Mouse (Mus musculus) midbrain, postnatal 0 days (tissue): Measurements from ENCODE around the gene Cpsf3. TPM values are rescaled to one million over a fixed set of nuclear protein-coding genes. Genes with fewer than 3 reads are reported as not detected.

Experiments used
- ATAC-seq: fragments of 200-750 bp; cut with Nextera tagmentation; 2 replicates; pipeline ENCODE4 v1.8.0; 2017; ENCODE audit warnings: moderate number of reproducible peaks, mild to moderate bottlenecking, moderate TSS enrichment, moderate library complexity; ENCODE audit not compliant: low FRiP score
- DNase-seq: peaks from one replicate; pipeline ENCODE4 v3.0.0-alpha.2; 2015; ENCODE audit warnings: low spot score
- H3K27ac ChIP-seq: fragments of 300-500 bp; sonication (generic); 2 replicates; pipeline ENCODE4 v1.5.1; 2014; ENCODE audit warnings: low read depth, mild to moderate bottlenecking, low read length, mixed read lengths
- H3K27me3 ChIP-seq: fragments of 300-500 bp; sonication (generic); 2 replicates; pipeline ENCODE4 v1.6.1; 2014; ENCODE audit warnings: low read length, control low read depth, mixed read lengths; ENCODE audit not compliant: insufficient read depth
- H3K36me3 ChIP-seq: fragments of 300-500 bp; sonication (generic); 2 replicates; pipeline ENCODE4 v1.6.1; 2014; ENCODE audit warnings: low read length, control low read depth, mixed read lengths; ENCODE audit not compliant: insufficient read depth
- H3K4me1 ChIP-seq: fragments of 300-500 bp; sonication (generic); 2 replicates; pipeline ENCODE4 v1.6.1; 2014; ENCODE audit warnings: mild to moderate bottlenecking, control low read depth, antibody characterized with exemption, low read length, mixed read lengths; ENCODE audit not compliant: insufficient read depth
- H3K4me2 ChIP-seq: fragments of 300-500 bp; sonication (generic); 2 replicates; pipeline ENCODE4 v1.6.1; 2014; ENCODE audit warnings: low read depth, mild to moderate bottlenecking, low read length, mixed read lengths; ENCODE audit not compliant: poor library complexity, severe bottlenecking
- H3K4me3 ChIP-seq: fragments of 300-500 bp; sonication (generic); 2 replicates; pipeline ENCODE4 v1.5.1; 2014; ENCODE audit warnings: low read depth, mild to moderate bottlenecking, low read length, moderate library complexity
- H3K9ac ChIP-seq: fragments of 300-500 bp; sonication (generic); replicated peaks from 2 replicates; pipeline ENCODE4 v1.6.1; 2014; ENCODE audit warnings: mild to moderate bottlenecking, low read length, moderate library complexity, mixed read lengths; ENCODE audit not compliant: poor library complexity, severe bottlenecking
- H3K9me3 ChIP-seq: fragments of 300-500 bp; sonication (generic); 2 replicates; pipeline ENCODE4 v1.6.1; 2016; ENCODE audit warnings: low read length, control low read depth
- CTCF ChIP-seq: IDR thresholded peaks from 2 replicates; pipeline ENCODE4 v1.5.1; 2016; ENCODE audit warnings: antibody characterized with exemption, mild to moderate bottlenecking
- WGBS: fragments of 180-500 bp; shearing (Covaris S2); extraction: QIAGEN DNeasy Blood & Tissue Kit; methylation state at CpG from one replicate; pipeline ENCODE4 v1.1.7; 2014; 5-methylcytosine and 5-hydroxymethylcytosine counted together
- polyA plus RNA-seq: library from polyadenylated mRNA; unstranded; fragments of >200 nt; fragmentation: Nextera tagmentation; extraction: Ambion mirVana; gene quantifications from 2 replicates; pipeline ENCODE4 v1.2.1, GENCODE M21; 2015
- total RNA-seq: library from RNA; depleted of rRNA; stranded (reverse); fragments of >200 nt; gene quantifications from 2 replicates; pipeline ENCODE4 v1.2.3, GENCODE M21; 2014

Cpsf3 gene
- total and polyA plus RNA-seq, 2 experiments from 2014 or later = 39.4 to 69.1 TPM

DNA sequence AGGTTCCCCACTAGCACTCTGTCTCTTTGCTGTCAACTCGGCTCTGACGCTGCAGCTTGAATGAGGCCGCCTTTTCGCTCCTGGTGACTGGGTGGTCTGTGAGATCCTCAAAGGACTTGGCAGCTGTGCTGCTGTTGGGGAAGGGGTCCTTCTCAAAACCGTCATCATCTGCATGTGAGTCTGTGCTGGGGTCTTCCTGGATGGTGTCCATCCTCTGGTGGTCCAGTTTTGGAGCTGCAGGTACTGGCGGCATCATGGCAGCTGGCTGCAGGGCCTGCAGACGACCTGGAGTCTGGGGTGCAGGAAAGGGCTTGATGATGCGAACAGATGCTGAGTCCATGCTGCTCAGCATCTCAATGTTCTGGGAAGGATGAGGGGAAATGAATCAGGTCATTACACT, 40.1 kb downstream of the Cpsf3 start:
- Histone ChIP-seq H3K9me3 (no peaks in the 10 kb centered on the region), H3K27ac (no peak overlapping the region), H3K9ac (no peak overlapping the region), H3K4me2 (no peak overlapping the region), H3K4me3 (no peak overlapping the region), H3K36me3 (peaks cover 42% of the 10 kb centered on the region), H3K4me1 (no peaks in the 10 kb centered on the region), H3K27me3 (no peaks in the 10 kb centered on the region)
- DNase-seq (no peak), ATAC-seq (no peak)
- 91% methylated on average over 8 of the region's 8 CpGs for WGBS
- TF ChIP-seq CTCF = no peak

DNA sequence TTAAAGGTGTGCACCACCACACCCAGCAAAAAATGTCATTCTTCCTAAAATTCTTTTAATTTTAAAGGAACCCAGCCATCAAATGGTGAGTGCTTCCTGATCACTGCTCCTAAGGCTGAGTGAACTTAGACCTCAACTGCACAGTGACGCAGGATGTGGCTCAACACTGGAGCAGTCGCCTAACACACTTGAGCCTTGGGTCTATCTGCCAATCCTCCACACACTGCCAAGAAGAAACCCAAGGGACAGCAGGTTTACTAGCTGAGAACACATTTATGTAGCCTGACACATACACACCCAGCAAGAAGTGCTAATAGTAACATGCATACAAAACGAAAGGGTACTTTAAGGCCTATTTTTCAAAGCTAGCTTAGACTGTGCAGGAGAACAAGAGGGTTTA, 41.1 kb downstream of the Cpsf3 start:
- Histone ChIP-seq H3K4me3 (no peak overlapping the region), H3K36me3 (peaks cover 48% of the 10 kb centered on the region), H3K9ac (no peak overlapping the region), H3K4me2 (no peak overlapping the region), H3K27me3 (no peaks in the 10 kb centered on the region), H3K27ac (no peak overlapping the region), H3K9me3 (no peaks in the 10 kb centered on the region), H3K4me1 (no peaks in the 10 kb centered on the region)
- DNase-seq = no peak
- 93% methylated on average over 3 of the region's 3 CpGs for WGBS
- TF ChIP-seq CTCF = no peak
- ATAC-seq = no peak

GRCm38 (mm10) chr12:21329661-21330400, 44.6 kb downstream of the Cpsf3 start:
- no peak overlapping the region for H3K4me2 ChIP-seq

DNA sequence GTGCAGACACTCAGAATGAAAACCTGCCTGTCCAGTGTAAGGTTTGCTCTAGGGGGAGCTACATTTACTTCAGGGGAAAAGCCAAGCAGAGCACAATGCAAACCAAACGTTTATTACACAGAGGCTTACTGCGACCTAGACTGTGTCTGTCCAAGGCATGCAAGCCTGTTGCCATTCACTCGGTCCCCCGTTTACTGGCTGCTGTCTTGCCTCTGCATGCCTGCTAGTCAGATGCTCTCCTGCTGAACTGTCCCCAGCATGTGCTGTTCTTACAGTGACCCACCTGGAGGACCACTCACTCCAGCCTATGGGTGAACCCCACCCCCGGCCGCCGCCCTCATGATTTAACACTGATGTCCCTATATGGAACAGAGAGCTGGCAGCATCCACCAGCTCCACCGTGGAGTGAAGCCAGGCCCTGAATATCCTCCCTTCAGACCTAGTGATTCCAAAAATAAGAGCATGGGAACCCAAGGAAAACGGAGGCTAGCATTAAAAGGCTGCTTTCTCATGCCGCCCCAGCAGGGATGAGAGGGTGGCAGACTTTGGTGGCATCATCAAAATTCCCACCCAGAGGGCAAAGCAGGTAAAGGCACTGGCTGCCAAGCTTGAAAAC, 45.9 kb downstream of the Cpsf3 start:
- Histone ChIP-seq H3K4me3 (no peak overlapping the region), H3K9me3 (no peaks in the 10 kb centered on the region), H3K27ac (no peak overlapping the region), H3K9ac (no peak overlapping the region), H3K4me2 (no peak overlapping the region), H3K27me3 (no peaks in the 10 kb centered on the region), H3K36me3 (peaks cover 47% of the 10 kb centered on the region), H3K4me1 (no peaks in the 10 kb centered on the region)
- ATAC-seq (no peak), DNase-seq (no peak)
- TF ChIP-seq CTCF = no peak
- WGBS = 91% methylated on average over 10 of the region's 10 CpGs

More at GRCm38 (mm10) chr12:21329661-21330400, 44.6 kb downstream of the Cpsf3 start:
- peaks cover 46% of the 10 kb centered on the region for H3K36me3 ChIP-seq
- H3K27me3 ChIP-seq = no peaks in the 10 kb centered on the region
- no peak overlapping the region for H3K9ac ChIP-seq
- H3K9me3 ChIP-seq = no peaks in the 10 kb centered on the region
- H3K4me1 ChIP-seq = no peaks in the 10 kb centered on the region
- H3K27ac ChIP-seq = no peak overlapping the region
- H3K4me3 ChIP-seq = no peak overlapping the region
- WGBS = 95% methylated on average over 9 of the region's 9 CpGs
- DNase-seq = no peak
- no peak for ATAC-seq
- TF ChIP-seq CTCF = no peak

GRCm38 (mm10) chr12:21331711-21332110, 46.5 kb downstream of the Cpsf3 start:
- H3K9ac ChIP-seq = no peak overlapping the region
- WGBS = 79% methylated on average over 6 of the region's 6 CpGs
- no peaks in the 10 kb centered on the region for H3K27me3 ChIP-seq
- H3K36me3 ChIP-seq = peaks cover 47% of the 10 kb centered on the region
- ATAC-seq = no peak
- H3K4me1 ChIP-seq = no peaks in the 10 kb centered on the region
- TF ChIP-seq CTCF = no peak
- H3K4me3 ChIP-seq = no peak overlapping the region
- H3K4me2 ChIP-seq = no peak overlapping the region
- H3K27ac ChIP-seq = no peak overlapping the region
- no peak for DNase-seq
- H3K9me3 ChIP-seq = no peaks in the 10 kb centered on the region

- DNase-seq (no peak), ATAC-seq (no peak)
- Histone ChIP-seq H3K9me3 (no peaks in the 10 kb centered on the region), H3K27me3 (no peaks in the 10 kb centered on the region), H3K36me3 (peaks cover 36% of the 10 kb centered on the region), H3K9ac (no peak overlapping the region), H3K4me1 (no peaks in the 10 kb centered on the region), H3K4me3 (no peak overlapping the region), H3K4me2 (no peak overlapping the region), H3K27ac (no peak overlapping the region)
- no peak for TF ChIP-seq CTCF
- 97% methylated on average over 7 of the region's 7 CpGs for WGBS
Measured at GRCm38 (mm10) chr12:21333021-21333420, 47.8 kb downstream of the Cpsf3 start.
